Mouse (Mus musculus) mature B cell (primary cell): ENCODE results near the gene AL732309.1.

Experiments
- in situ Hi-C: fragments of 300-500 bp; cut with MboI; formaldehyde crosslinking; loops from 2 replicates; pipeline ENCODE4 v1.14.3; 2019

AL732309.1 gene

GRCm38 (mm10) chr2:25246183-25247072 lies at the start of gene AL732309.1:
AL732309.1 (minus strand) TSS chr2:25246863.
- in situ Hi-C loops: no loop called here

- in situ Hi-C loops: no loop called here
These were observed 47.0 kb upstream of the AL732309.1 start for GRCm38 (mm10) chr2:25293706-25294105.

GRCm38 (mm10) chr2:25292856-25293255 lies 46.2 kb upstream of the AL732309.1 start:
- in situ Hi-C loops: no loop called here

- in situ Hi-C loops: no loop called here
These were observed 45.4 kb upstream of the AL732309.1 start for GRCm38 (mm10) chr2:25292054-25292544.

- in situ Hi-C loops: no loop called here
These were observed 44.8 kb upstream of the AL732309.1 start for GRCm38 (mm10) chr2:25291184-25292053.

GRCm38 (mm10) chr2:25290816-25291130 lies 44.1 kb upstream of the AL732309.1 start:
- in situ Hi-C loops: no loop called here

GRCm38 (mm10) chr2:25290101-25290815 lies 43.6 kb upstream of the AL732309.1 start:
- in situ Hi-C loops: no loop called here

- in situ Hi-C loops: no loop called here
These were observed 43.0 kb upstream of the AL732309.1 start, which contains the start of gene Lrrc26 for GRCm38 (mm10) chr2:25289651-25290050. Lrrc26 (plus strand) TSS chr2:25289915.

GRCm38 (mm10) chr2:25288734-25289345 lies 42.2 kb upstream of the AL732309.1 start:
- in situ Hi-C loops: no loop called here

- in situ Hi-C loops: no loop called here
These were observed 41.4 kb upstream of the AL732309.1 start, which contains the start of gene Tmem210 for GRCm38 (mm10) chr2:25287927-25288649. Tmem210 (plus strand) TSS chr2:25288145.

- in situ Hi-C loops: no loop called here
These were observed 40.4 kb upstream of the AL732309.1 start for GRCm38 (mm10) chr2:25286837-25287636.

GRCm38 (mm10) chr2:25286314-25286713 lies 39.7 kb upstream of the AL732309.1 start:
- in situ Hi-C loops: no loop called here

- in situ Hi-C loops: no loop called here
These were observed 38.9 kb upstream of the AL732309.1 start for GRCm38 (mm10) chr2:25285551-25285950.

GRCm38 (mm10) chr2:25278928-25279882 lies 32.5 kb upstream of the AL732309.1 start:
- in situ Hi-C loops: no loop called here

- in situ Hi-C loops: no loop called here
These were observed 26.3 kb upstream of the AL732309.1 start for GRCm38 (mm10) chr2:25273010-25273409.

- in situ Hi-C loops: no loop called here
These were observed 25.9 kb upstream of the AL732309.1 start for GRCm38 (mm10) chr2:25272515-25272914.

- in situ Hi-C loops: no loop called here
These were observed 25.3 kb upstream of the AL732309.1 start, which contains the start of the genes Ssna1 and Anapc2 for GRCm38 (mm10) chr2:25271827-25272511. Ssna1 (minus strand) TSS chr2:25272438. Anapc2 (plus strand) TSS chr2:25272478.
